Mouse (Mus musculus) neural tube, embryonic 10.5 days (tissue): ENCODE measurements around the gene Slc39a11.
A peak's percentile ranks its signal among the peaks of the same experiment; 100 is the strongest.

Experiments
- DNase-seq: peaks from one replicate; pipeline ENCODE4 v3.0.0-alpha.2; 2017; ENCODE audit warnings: low spot score; ENCODE audit errors: extremely low spot score

Slc39a11 gene

GRCm38 (mm10) chr11:113633398-113633797, 16.5 kb downstream of the Slc39a11 start:
- no peak for DNase-seq

- no peak for DNase-seq
Observed at GRCm38 (mm10) chr11:113632303-113632702, 17.6 kb downstream of the Slc39a11 start.

GRCm38 (mm10) chr11:113631862-113632261, 18.0 kb downstream of the Slc39a11 start:
- DNase-seq, result no peak

GRCm38 (mm10) chr11:113631302-113631701, 18.6 kb downstream of the Slc39a11 start:
- no peak for DNase-seq

- no peak for DNase-seq
Observed at GRCm38 (mm10) chr11:113630642-113631041, 19.2 kb downstream of the Slc39a11 start.

GRCm38 (mm10) chr11:113627785-113628184, 22.1 kb downstream of the Slc39a11 start:
- no peak for DNase-seq

- DNase-seq, result no peak
Observed at GRCm38 (mm10) chr11:113625437-113625836, 24.4 kb downstream of the Slc39a11 start.

GRCm38 (mm10) chr11:113622028-113622427, 27.9 kb downstream of the Slc39a11 start:
- no peak for DNase-seq

- DNase-seq, result no peak
Observed at GRCm38 (mm10) chr11:113621001-113621400, 28.9 kb downstream of the Slc39a11 start.

GRCm38 (mm10) chr11:113619420-113620080, 30.3 kb downstream of the Slc39a11 start:
- DNase-seq, result no peak

- DNase-seq, result peak; percentile 80
Observed at GRCm38 (mm10) chr11:113618672-113619419, 31.0 kb downstream of the Slc39a11 start, which contains the start of gene Sstr2. Sstr2 (plus strand) TSS chr11:113619342.

GRCm38 (mm10) chr11:113618303-113618671, 31.6 kb downstream of the Slc39a11 start:
- DNase-seq, result no peak

GRCm38 (mm10) chr11:113617132-113617911, 32.6 kb downstream of the Slc39a11 start:
- peak; percentile 71 for DNase-seq

GRCm38 (mm10) chr11:113614476-113614875, 35.4 kb downstream of the Slc39a11 start:
- no peak for DNase-seq

GRCm38 (mm10) chr11:113611664-113612611, 37.9 kb downstream of the Slc39a11 start:
- DNase-seq, result peak; percentile 80

GRCm38 (mm10) chr11:113611112-113611646, 38.7 kb downstream of the Slc39a11 start:
- no peak for DNase-seq

GRCm38 (mm10) chr11:113610266-113610665, 39.6 kb downstream of the Slc39a11 start:
- DNase-seq, result no peak

- no peak for DNase-seq
Observed at GRCm38 (mm10) chr11:113609581-113609980, 40.3 kb downstream of the Slc39a11 start.

- DNase-seq, result no peak
Observed at GRCm38 (mm10) chr11:113607556-113607955, 42.3 kb downstream of the Slc39a11 start.

- DNase-seq, result no peak
Observed at GRCm38 (mm10) chr11:113601616-113602343, 48.1 kb downstream of the Slc39a11 start.
